Mouse (Mus musculus): ENCODE measurements around the gene 4930415O20Rik.

Gene 4930415O20Rik

DNA sequence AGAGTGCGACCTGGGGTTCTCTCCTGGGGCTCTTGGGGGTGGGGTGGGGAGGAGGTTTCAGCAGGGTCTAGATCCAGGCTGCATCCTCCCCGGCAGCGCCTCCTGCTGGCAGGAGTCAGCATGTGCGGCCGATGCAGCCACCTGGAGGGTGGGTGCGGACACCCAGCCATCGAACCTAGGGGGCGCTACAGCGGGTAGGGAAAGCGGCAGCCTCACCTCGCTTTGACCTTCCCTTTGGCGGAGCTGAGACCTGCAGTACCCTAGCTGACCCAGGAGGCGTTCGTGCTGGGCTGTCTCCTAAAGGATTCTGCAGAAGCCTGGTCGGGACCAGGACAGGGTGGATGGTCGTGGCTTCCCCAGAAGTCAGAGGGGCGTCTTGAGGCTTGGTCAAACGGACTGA lies 60.7 kb downstream of the 4930415O20Rik start:
- no peak for DNase-seq (ENCODE audit: low read depth)

DNA sequence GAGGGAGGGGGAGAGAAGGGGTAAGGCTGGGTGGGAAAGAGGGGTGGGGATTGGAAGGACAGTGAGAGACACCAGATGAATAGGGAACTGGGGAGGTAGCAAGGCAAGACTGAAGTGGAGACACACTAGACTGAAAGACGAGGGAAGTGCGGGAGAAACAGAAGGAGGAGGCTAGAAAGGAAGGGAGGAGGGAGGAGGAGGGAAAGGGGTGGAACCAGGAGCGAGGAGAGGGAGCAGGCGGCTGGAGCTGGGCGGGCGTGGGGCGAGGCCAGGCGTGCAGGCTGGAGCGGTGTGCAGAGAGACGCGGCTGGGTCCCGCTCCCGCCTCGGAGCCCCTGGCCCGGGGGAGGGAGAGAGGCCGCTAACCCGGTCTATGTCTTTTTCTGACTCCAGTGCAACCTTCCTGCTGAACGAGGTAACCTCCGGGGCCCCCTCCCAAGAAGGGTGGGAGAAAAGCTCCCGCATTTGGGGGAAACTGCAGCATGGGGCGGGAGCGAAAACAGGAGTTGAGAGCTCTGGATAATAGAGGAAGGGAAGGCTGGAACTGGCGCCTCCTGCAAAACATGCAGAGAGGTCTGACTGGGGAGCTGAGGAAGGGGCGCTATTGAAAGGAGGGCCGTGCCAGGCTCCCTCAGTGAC lies 61.4 kb downstream of the 4930415O20Rik start:
- DNase-seq (ENCODE audit: low read depth): no peak

DNA sequence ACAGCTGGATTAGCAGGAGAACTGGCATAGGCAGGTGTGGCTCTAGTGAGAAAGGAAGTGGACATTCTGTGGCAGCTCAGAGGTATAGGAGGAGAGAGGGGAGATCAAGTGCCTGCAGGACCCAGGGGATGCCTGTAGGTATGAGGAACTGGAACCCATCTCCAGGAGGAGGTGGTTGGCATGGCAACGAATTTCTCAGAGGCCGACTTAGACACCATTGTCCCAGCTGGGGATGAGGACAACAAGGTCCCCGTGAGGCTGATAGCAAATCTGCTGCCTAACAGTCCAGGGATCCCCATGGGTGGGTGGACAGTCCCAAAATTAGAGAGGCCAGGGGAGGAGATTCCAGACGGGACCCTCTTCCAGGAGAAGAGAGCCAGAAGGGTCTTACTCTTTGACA lies 62.1 kb downstream of the 4930415O20Rik start:
- DNase-seq (ENCODE audit: low read depth): no peak

DNA sequence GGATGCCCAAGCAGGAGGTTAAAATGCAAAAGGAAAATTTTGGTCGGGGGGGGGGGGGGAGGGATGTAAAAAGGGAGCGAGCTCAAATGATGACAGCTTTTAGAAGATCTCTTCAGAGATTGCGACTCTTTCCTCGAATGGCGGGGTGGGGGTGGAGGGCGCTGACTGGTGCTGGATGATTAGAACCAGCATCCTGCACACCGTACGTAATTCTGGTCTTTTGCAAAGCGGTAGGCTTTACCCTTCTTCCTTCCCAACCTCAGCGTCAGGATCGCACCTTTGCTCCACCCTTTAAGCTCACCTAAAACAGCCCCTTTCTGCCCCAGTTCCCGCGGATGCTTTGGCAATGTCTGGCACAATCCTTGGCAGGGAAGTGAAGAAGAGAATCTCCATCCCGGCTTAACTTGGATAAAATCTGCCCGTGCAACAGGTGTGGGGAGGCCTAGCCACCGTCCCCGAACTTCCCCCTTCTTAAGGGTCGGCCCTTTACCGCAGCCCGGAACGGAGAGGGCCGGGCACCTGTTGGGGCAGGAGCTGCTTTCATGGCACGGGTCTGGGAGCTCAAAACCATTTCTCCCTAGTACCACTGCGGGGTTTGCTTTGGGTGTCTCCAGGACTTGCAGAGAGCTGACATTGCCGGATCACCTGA lies 63.1 kb downstream of the 4930415O20Rik start:
- DNase-seq (ENCODE audit: low read depth): no peak

DNA sequence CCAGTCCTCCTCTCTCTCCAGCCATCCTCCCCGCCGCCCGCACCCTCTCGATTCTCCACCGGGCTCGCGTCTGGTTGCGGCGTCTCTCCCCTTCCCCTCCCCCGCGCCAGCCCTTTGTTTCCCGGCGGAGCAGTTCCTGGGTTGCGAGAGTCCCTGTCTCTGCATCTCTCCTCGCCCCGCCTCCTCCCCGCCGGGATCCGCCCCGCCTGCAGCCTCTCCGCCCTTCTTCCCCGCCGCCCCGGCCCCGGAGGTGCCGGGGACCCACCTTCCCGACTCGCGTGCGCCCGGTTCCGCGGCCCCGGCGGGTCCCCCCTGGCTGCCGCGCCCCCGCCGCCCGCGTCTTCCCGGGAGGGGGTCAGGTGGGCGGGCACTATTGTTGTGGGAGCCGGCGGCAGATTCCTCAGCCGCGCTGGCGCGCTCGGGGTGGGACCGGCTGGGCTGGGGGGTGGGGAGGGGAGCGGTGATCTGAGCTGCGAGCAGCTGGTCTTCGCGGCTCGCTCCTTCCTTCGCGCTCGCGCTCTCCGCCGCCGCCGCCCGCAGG lies 63.8 kb downstream of the 4930415O20Rik start:
- no peak for DNase-seq (ENCODE audit: low read depth)

DNA sequence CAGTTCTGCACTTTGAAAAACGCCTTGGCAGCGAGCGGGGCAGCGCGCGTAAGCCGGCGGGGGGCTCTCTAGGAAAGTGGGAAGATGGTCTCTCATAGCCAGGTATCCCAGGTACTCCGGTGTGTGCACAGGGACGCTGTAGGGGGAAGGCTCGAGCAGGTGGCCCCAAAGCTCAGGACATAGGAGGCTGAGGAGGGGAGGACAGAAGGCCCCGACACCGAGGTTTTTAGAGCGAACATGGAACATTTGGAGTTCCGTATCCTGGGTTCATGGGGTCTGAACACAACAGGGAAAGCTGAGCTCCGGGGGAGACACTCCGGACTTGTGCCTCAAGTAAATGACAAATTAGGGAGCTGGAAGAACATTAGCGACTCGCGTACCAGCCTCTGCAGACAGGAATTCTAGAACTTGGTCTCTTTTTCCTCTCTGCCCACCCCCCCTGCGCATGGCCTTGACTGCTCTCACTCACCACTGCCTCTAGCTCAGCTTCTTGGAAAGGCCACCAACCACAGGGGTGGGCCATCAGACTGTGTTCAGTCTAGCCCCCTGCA lies 64.6 kb downstream of the 4930415O20Rik start:
- DNase-seq (ENCODE audit: low read depth): no peak

DNA sequence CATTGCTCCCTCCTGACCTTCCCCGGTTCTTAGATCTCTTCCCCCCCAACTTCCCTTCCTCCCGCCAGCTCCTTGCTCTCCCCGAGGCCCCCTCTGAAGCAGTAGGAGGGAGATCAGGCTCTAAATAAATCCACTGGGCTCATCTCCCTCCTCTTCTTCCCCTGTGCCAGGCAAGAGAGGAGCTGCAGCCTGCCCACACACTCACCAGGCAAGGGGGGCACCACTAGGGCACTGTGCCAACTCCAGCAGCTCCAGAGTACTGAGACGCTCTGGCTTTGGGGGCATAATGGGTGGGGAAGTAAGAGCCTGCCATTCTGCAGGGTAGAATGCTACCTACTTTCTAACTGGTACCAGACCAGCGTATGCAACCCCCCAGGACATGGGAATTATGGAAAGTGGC lies 65.7 kb downstream of the 4930415O20Rik start:
- DNase-seq (ENCODE audit: low read depth): no peak

DNA sequence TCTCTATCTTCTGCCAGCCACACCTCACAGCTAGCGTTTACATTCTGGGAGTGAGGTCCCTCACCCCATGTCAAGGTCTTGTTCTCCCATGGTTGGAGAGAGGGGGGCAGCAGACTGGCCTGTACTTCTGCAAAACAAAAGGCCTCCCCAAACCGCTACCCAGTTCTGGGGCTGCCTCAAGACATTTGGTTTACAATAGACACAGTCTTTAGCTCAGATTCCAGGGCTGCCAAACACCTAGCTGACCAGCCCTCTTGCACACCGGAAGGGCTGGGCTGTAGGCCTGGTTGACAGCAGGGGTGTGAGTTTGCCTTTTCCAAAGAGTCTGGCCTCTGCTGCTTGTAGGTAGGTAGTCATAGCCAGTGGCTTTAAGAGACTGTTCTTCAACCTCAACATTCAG lies 66.4 kb downstream of the 4930415O20Rik start:
- DNase-seq (ENCODE audit: low read depth): no peak
